19 mouse cellular contexts compared by ENCODE assay signal in genomic region chr6:96977537-96977936, GRCm38 (mm10).
DNase-seq lines count a peak whose midpoint lies in the region; TF ChIP-seq lines count a peak whose summit lies in the region.
"Had no signal": no experiment of that assay in that cellular context is flagged by ENCODE, and none has a peak within 500 bp of the region (broad histone marks: within the 10 kb centered on the region; RNA-seq: fewer than 3 reads in every experiment).

No protein-coding gene starts in this region.

- TF ChIP-seq CTCF in lung, adult 2 months (IDR thresholded peaks at IDR 0.05; ENCODE audit: insufficient read depth, low read length) = no peak

- H3K4me1 ChIP-seq in lung, adult 2 months (ENCODE audit: control insufficient read depth, insufficient read depth, low read length) = no peaks in the 10 kb centered on the region
- H3K4me1 ChIP-seq: embryonic facial prominence, embryonic 10.5 days; embryonic facial prominence, embryonic 12.5 days; forebrain, embryonic 13.5 days had no signal

- no peak for TF ChIP-seq POLR2A in lung, adult 2 months (IDR thresholded peaks at IDR 0.05; ENCODE audit: borderline replicate concordance, extremely low read depth, low read depth, low read length)

- H3K4me3 ChIP-seq in lung, adult 2 months (replicated peaks; ENCODE audit: extremely low read depth, low read depth, low read length) = no peak overlapping the region
- H3K4me3 ChIP-seq: embryonic facial prominence, embryonic 10.5 days; embryonic facial prominence, embryonic 12.5 days; forebrain, embryonic 13.5 days had no signal

- peak; percentile 52 for DNase-seq in heart, adult 11 months
- DNase-seq in heart, postnatal 4 days = no peak
- peak; percentile 52 for DNase-seq in lung, postnatal 10 days
- DNase-seq in lung, adult 2 months = no peak
- peak; percentile 18 for DNase-seq in lung, postnatal 14 days
- peak; percentile 28 for DNase-seq in lung, postnatal 36 days
- no peak for DNase-seq in urinary bladder, postnatal 10 days (ENCODE audit: low spot score)
- DNase-seq: adrenal gland, adult 8-10 months; adrenal gland, postnatal 14 days; adrenal gland, postnatal 36 days; B cell, adult 2 months; cerebellum, adult 11-12 months; cerebellum, adult 2 months; cerebellum, adult 9-10 months; cerebellum, postnatal 10 days; cerebellum, postnatal 25 days had no signal

- WGBS in lung, adult 2 months = 60% methylated on average over 1 of the region's 1 CpGs

Comparison
In these comparisons a context has a peak if more than half of its experiments do, and no peak if none do; other contexts are left out.
1. DNase-seq: peak in heart, adult 11 months (single experiment), lung, postnatal 10 days (single experiment), lung, postnatal 14 days (single experiment) and lung, postnatal 36 days (single experiment); none in heart, postnatal 4 days (single experiment), lung, adult 2 months (single experiment) and urinary bladder, postnatal 10 days (single experiment).